Mouse (Mus musculus): ENCODE results near the gene Vwa8.

Vwa8 gene

DNA sequence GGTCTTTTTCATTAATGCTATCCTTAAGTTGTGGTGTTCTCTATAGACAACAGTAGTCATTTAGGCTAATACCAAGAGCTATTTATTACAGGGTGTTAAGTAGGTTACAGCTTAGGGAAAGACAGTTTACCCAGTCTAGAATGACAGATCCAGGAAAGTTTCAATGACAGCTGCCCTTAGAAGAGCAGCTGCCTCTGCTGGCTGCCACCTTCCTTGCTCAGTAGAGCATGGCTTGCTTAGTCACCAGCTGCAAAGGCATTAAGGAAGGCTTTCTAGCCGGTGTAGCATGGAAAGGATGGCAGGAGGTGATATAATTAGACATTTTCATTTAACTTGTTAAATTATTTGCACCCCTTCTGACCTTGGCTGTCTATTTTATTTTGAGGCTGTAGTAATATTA, 123.6 kb downstream of the Vwa8 start:
- no peak for DNase-seq (ENCODE audit: low read depth, low spot score)

DNA sequence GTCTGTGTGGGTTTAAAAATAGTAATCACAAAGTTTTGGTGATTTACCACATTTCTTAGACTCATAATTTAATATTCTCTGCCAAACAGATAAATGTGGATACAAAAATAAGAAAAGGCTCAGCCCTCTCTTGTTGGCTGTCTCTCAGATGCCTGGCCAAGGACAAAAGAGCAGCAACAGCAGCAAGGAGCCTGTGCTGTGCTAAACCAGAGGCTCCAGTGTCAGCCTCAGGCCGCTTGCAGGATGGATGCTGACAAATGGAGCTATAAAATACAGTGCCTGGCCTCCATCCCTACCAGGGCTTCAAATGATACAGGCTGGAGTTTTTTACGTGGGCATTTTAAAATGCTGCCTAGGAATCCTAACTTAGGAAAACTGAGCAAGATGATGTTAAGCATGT, 134.3 kb downstream of the Vwa8 start:
- no peak for DNase-seq (ENCODE audit: low read depth, low spot score)

- DNase-seq (ENCODE audit: low read depth, low spot score) = no peak
These were observed 135.4 kb downstream of the Vwa8 start for GRCm38 (mm10) chr14:78984296-78984695.

- DNase-seq (ENCODE audit: low read depth, low spot score) = no peak
These were observed 138.7 kb downstream of the Vwa8 start for GRCm38 (mm10) chr14:78987543-78987942.

- DNase-seq (ENCODE audit: low read depth, low spot score) = no peak
These were observed 143.6 kb downstream of the Vwa8 start for GRCm38 (mm10) chr14:78992456-78992855.

- DNase-seq (ENCODE audit: low read depth, low spot score) = no peak
These were observed 144.7 kb downstream of the Vwa8 start for GRCm38 (mm10) chr14:78993515-78993914.

DNA sequence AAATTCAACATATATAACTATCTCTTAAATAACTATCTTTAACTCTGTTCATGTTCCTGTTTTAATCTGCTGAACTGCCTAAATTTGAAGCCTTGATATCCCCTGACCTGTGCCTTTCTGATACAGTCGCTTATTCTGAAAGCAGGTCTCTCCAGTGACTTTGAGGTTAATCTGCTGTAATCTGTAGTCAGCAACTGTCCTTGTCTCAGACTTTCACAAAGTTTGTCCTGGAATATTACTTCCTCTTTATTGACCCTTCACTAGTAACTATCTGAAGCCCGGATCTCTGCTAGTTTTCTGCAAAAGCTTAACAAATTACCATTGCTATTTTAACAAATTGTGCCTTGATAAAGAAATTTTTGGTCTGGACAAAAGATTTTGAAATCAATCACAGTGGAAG, 147.5 kb downstream of the Vwa8 start:
- DNase-seq (ENCODE audit: low read depth, low spot score) = no peak

DNA sequence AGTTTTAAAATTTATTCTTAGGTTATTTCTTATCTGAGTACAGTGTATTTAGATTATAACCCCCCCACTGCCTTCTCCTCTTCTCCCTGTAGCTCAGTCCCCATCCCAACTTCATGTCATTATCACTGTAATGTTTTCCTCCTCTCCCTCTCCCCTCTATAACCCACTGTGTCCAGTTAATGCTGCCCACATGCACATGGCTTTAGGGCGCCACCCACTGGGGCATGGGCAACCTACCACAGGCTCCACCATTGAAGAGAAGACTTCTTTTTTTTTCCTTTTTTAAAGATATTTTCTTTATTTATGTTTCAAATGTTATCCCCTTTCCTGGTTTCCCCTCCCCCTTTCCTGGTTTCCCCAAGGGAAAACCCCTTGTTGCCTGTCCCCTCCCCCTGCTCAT, 154.7 kb downstream of the Vwa8 start:
- no peak for DNase-seq (ENCODE audit: low read depth, low spot score)

DNA sequence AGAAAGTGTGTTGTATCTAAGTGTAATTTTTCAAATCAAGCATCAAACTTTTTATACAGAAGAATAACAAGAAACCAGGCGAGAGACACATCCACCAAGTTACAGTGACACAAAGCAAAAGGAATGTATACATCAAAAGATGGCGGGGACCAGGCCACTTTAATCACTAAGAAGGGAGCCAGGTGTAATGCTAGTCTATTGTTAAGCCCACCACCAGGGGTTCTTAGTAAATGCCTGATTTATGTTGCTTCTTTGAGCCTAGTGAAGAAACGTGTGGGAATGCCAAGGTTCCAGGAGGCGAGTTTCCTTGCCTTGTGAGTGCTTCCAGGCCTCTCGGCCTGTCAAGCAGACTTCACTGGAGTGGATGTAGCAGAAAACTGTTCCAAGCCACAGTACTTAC, 168.9 kb downstream of the Vwa8 start:
- DNase-seq (ENCODE audit: low read depth, low spot score) = peak; percentile 72

DNA sequence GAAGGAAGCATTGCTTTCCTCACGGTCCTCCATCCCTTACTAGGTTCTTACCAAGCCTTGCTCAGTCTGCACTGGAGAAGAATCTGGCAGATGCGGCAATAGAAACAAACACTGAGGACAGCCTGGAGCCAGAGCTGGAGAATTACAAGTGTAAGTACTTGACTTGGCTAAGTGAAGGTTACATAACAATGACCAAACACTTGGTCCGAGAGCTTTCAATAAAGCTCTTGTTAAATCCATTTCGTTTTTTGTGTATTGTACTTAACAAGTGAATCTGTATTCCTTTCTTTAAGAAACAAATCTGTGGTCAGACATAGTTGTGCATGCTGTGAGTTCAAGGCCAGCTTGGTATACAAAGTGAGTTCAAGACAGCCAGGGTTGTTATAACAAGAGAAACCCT, 169.7 kb downstream of the Vwa8 start:
- DNase-seq (ENCODE audit: low read depth, low spot score) = peak; percentile 86

GRCm38 (mm10) chr14:79021725-79022124, 172.9 kb downstream of the Vwa8 start:
- DNase-seq (ENCODE audit: low read depth, low spot score) = peak; percentile 32

DNA sequence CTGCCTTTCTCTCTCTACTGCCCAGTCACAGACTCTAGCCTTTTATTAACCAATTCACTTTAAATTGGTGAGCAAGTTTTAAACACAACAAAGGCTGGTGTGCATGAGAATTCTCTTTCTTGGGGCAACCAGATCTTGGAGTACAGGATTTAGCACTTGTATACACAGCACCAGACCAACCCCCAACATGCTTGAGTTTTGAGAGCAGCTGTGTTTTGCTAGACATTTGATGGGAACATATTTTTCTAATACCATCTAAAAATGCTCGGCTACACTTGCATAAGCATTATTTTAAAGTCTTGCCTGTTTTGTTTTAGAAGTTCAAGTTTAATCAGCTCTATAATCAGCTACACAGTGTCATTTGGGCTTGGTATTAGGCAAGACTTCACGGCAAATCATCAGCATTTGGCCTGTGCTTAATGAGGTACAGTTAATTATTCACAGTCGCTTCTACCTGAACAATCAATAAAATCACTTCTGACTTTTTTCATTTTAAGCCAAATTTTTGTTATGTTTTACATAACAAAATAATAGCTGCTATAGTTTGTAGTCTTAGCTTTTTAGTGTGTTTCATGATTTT, 180.2 kb downstream of the Vwa8 start:
- no peak for DNase-seq (ENCODE audit: low read depth, low spot score)

DNA sequence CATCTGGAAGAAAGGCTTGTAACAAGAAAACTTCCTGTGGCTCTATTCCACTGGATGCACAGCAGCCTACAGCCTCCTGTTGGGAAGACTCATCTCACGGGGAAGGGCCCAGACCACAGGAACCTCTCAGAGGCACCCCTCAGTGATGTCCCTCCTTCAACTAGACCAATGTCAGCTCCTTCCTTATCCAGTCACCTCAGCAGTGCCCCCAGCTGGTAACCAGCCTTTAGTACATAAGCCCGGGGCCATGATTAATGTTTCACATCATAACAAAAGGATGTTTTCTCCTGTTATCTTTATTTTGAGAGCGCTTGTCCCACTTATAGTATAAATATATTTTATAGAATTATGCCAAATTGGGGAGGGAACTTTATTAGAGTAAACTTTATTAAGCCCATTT, 181.9 kb downstream of the Vwa8 start:
- DNase-seq (ENCODE audit: low read depth, low spot score) = peak; percentile 22

- no peak for DNase-seq (ENCODE audit: low read depth, low spot score)
These were observed 182.4 kb downstream of the Vwa8 start for GRCm38 (mm10) chr14:79031230-79031740.

DNA sequence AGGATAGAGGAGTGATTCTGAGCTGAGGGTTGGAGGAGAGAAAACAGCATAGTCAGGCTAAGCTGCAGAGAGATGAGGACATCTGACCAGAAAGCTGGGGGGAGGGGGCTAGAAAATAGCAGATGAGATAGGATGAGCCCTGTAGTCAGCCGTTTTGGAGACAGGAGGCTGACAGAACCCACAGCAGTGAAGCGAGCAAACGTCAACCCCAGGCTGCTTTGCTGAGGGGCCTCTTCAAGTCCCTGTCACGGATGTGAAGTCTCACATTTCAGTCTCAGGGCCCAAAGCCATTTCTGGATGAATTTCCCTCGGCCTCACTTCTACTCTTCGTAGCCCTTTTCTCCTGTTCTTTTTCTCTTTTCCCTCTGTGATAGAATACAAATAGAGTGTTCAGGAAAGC, 184.5 kb downstream of the Vwa8 start:
- DNase-seq (ENCODE audit: low read depth, low spot score) = no peak

- DNase-seq (ENCODE audit: low read depth, low spot score) = no peak
These were observed 185.7 kb downstream of the Vwa8 start for GRCm38 (mm10) chr14:79034511-79034913.

GRCm38 (mm10) chr14:79035575-79035974, 186.7 kb downstream of the Vwa8 start:
- DNase-seq (ENCODE audit: low read depth, low spot score) = no peak

DNA sequence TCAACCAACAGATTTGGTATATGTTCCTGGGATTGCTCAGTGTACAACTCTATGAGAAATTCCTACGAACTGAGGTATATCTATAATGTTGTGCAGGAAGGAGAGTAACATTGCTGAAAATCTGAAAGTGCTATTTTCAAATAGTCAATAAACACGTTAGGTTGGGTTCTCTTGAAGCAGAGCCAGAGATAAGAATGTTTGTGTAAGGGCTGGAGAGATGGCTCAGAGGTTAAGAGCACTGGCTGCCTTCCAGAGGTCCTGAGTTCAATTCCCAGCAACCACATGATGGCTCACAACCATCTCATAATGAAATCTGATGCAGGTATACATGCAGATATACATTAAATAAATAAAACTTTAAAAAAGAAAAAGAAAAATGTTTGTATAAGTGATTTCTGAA, 198.3 kb downstream of the Vwa8 start:
- no peak for DNase-seq (ENCODE audit: low read depth, low spot score)

GRCm38 (mm10) chr14:79047956-79048355, 199.1 kb downstream of the Vwa8 start:
- no peak for DNase-seq (ENCODE audit: low read depth, low spot score)

GRCm38 (mm10) chr14:79049544-79049943, 200.7 kb downstream of the Vwa8 start:
- no peak for DNase-seq (ENCODE audit: low read depth, low spot score)

GRCm38 (mm10) chr14:79065636-79066035, 216.8 kb downstream of the Vwa8 start:
- DNase-seq (ENCODE audit: low read depth, low spot score) = no peak

GRCm38 (mm10) chr14:79069515-79069914, 220.7 kb downstream of the Vwa8 start:
- no peak for DNase-seq (ENCODE audit: low read depth, low spot score)

- DNase-seq (ENCODE audit: low read depth, low spot score) = no peak
These were observed 225.9 kb downstream of the Vwa8 start for GRCm38 (mm10) chr14:79074786-79075185.
